Mouse (Mus musculus): ENCODE results near the gene Morc1.

DNA sequence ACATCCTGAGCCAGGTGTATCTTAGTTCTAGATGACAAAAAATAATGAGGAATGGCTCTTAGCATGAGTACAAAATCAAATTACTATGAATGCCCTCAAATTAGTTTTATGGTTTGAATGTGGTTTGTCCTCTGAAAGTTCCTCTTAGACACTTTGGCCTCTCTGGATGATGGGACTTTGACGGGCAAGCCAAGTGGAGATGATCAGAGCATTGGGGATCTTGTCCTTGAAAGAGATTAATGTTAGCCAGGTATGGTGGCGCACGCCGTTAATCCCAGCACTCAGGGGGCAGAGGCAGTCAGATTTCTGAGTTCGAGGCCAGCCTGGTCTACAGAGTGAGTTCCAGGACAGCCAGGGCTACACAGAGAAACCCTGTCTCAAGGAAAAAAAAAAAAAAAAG is 13.6 kb downstream of the Morc1 start:
- no peak for TF ChIP-seq POLR2A (IDR thresholded peaks at IDR 0.05; ENCODE audit: extremely low read depth, insufficient read depth, low read length)
- TF ChIP-seq CTCF (IDR thresholded peaks at IDR 0.05; ENCODE audit: extremely low read depth, insufficient read depth, low read length): no peak
